Mouse (Mus musculus) erythroblast, embryonic 14.5 days (primary cell): ENCODE measurements around the gene Rgs17.

Experiments
- GATA1 ChIP-seq: IDR thresholded peaks from 2 replicates; pipeline ENCODE4 v1.6.1; 2012; ENCODE audit warnings: low read length, inconsistent platforms, mixed read lengths
- TAL1 ChIP-seq: IDR thresholded peaks from 3 replicates; pipeline ENCODE4 v1.6.1; 2012; ENCODE audit warnings: low read length, inconsistent platforms, mixed read lengths

- no peak for TF ChIP-seq GATA1
- no peak for TF ChIP-seq TAL1
Measured at GRCm38 (mm10) chr10:5853290-5853868, 68.8 kb downstream of the Rgs17 start.
